Mouse (Mus musculus): ENCODE results near the gene Tomm7. TPM values are rescaled to one million over a fixed set of nuclear protein-coding genes. Genes with fewer than 3 reads are reported as not detected.

Tomm7 gene
- total and polyA plus RNA-seq, 3 experiments: 133 to 184 (median 142) TPM

DNA sequence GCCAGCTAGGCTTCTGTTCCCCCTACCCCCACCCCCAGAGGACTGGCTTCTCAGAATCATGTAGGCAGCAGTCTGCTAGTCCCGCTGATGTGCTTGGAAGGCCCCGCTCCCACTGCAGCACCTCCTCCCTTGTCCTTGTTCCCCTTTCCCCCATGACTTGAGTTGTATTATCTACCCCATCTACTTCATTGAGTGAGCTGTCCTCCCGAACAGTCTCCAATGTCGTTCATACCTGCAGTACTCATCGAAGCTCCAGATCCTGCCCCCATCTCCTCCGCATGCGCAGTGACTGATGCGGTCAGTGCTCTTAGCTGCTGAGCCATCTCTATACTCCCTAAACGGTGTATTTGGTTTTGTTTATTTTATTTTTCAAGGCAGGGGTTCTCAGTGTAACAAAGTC lies 17.8 kb upstream of the Tomm7 start:
- Histone ChIP-seq H3K9ac (ENCODE audit: insufficient read depth, low read depth) (no peak overlapping the region), H3K27ac (ENCODE audit: insufficient read depth, low read depth) (no peak overlapping the region), H3K36me3 (replicated peaks in 1 of 2; ENCODE audit: control insufficient read depth in 1 of 2, insufficient read depth in 1 of 2, low read length in 1 of 2) (peaks cover 28 to 63% of the 10 kb centered on the region in 2 experiments), H3K4me3 (replicated peaks in 1 of 3; ENCODE audit: low read depth in 2 of 3, low read length in 2 of 3, poor library complexity in 1 of 3) (no peak overlapping the region), H3K79me2 (replicated peaks; ENCODE audit: control insufficient read depth, extremely low read depth, insufficient read depth, poor library complexity, severe bottlenecking) (no peaks in the 10 kb centered on the region), H3K9me3 (replicated peaks; ENCODE audit: low read length) (no peaks in the 10 kb centered on the region), H3K27me3 (replicated peaks) (no peaks in the 10 kb centered on the region), H3K4me2 (ENCODE audit: insufficient read depth, low read depth, poor library complexity, severe bottlenecking) (no peak overlapping the region), H3K4me1 (ENCODE audit: control insufficient read depth in 1 of 2, insufficient read depth in 2 of 2) (peaks cover 3 to 57% of the 10 kb centered on the region in 2 experiments; a peak in 2 of 4 replicates)
- in situ Hi-C loops (cut with MboI; ENCODE audit: low pct_ligation_motif_present, low pct_unique_long_range_greater_than_20kb, low sequenced_read_pairs): loop anchor here (5.0 kb wide), 1 partner anchor 196 kb away; no protein-coding TSS in a partner anchor
- no peak for DNase-seq (ENCODE audit: extremely low read depth)
- dilution Hi-C loops (cut with MboI; ENCODE audit: extremely low pct_ligation_motif_present, extremely low pct_unique_long_range_greater_than_20kb, low sequenced_read_pairs): no loop called here
- TF ChIP-seq JUN (IDR thresholded peaks at IDR 0.05; ENCODE audit: insufficient read depth, low read depth, low read length) (no peak), ZC3H11A (IDR thresholded peaks at IDR 0.05; ENCODE audit: low read depth, low read length) (no peak), JUND (conservative IDR thresholded peaks at IDR 0.05; ENCODE audit: low read depth, low read length) (no peak), MAFK (IDR thresholded peaks at IDR 0.05; ENCODE audit: insufficient replicate concordance, low read length) (no peak)

DNA sequence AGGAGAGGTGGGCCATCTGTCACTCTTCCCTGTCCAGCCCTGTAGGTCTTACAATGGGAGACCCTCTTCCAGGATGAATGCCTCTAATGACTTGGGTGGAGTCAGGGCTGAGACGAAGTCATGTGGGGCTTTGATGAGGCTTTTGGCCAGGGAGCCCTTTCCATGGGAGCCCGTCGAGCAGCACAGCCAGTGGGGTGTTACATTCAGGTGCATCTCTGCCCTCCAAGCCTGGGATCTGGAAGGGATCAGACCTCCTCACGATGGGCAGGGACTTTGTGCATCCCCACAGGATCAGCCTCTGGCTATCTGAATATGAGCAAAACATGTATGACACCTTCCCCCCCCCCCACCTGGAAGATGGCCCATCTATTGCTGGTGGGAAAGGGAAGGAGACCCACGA lies 15.9 kb upstream of the Tomm7 start:
- no peak overlapping the region for H3K4me3 ChIP-seq (replicated peaks in 1 of 3; ENCODE audit: low read depth in 2 of 3, low read length in 2 of 3, poor library complexity in 1 of 3)
- H3K9me3 ChIP-seq (replicated peaks; ENCODE audit: low read length): no peaks in the 10 kb centered on the region
- dilution Hi-C loops (cut with MboI; ENCODE audit: extremely low pct_ligation_motif_present, extremely low pct_unique_long_range_greater_than_20kb, low sequenced_read_pairs): no loop called here
- H3K9ac ChIP-seq (ENCODE audit: insufficient read depth, low read depth): no peak overlapping the region
- DNase-seq (ENCODE audit: extremely low read depth): no peak
- no peak overlapping the region for H3K27ac ChIP-seq (ENCODE audit: insufficient read depth, low read depth)
- H3K4me1 ChIP-seq (ENCODE audit: control insufficient read depth in 1 of 2, insufficient read depth in 2 of 2): peaks cover 3 to 56% of the 10 kb centered on the region in 2 experiments; a peak in 2 of 4 replicates
- H3K79me2 ChIP-seq (replicated peaks; ENCODE audit: control insufficient read depth, extremely low read depth, insufficient read depth, poor library complexity, severe bottlenecking): no peaks in the 10 kb centered on the region
- no peak overlapping the region for H3K4me2 ChIP-seq (ENCODE audit: insufficient read depth, low read depth, poor library complexity, severe bottlenecking)
- TF ChIP-seq GABPA (IDR thresholded peaks at IDR 0.05; ENCODE audit: insufficient replicate concordance, low read depth, low read length): no peak
- in situ Hi-C loops (cut with MboI; ENCODE audit: low pct_ligation_motif_present, low pct_unique_long_range_greater_than_20kb, low sequenced_read_pairs): loop anchor here (5.0 to 10.0 kb wide), 2 partner anchors 197 to 305 kb away; partner anchors contain the start of gene Nupl2
- no peaks in the 10 kb centered on the region for H3K27me3 ChIP-seq (replicated peaks)
- H3K36me3 ChIP-seq (replicated peaks in 1 of 2; ENCODE audit: control insufficient read depth in 1 of 2, insufficient read depth in 1 of 2, low read length in 1 of 2): peaks cover 46 to 82% of the 10 kb centered on the region in 2 experiments

DNA sequence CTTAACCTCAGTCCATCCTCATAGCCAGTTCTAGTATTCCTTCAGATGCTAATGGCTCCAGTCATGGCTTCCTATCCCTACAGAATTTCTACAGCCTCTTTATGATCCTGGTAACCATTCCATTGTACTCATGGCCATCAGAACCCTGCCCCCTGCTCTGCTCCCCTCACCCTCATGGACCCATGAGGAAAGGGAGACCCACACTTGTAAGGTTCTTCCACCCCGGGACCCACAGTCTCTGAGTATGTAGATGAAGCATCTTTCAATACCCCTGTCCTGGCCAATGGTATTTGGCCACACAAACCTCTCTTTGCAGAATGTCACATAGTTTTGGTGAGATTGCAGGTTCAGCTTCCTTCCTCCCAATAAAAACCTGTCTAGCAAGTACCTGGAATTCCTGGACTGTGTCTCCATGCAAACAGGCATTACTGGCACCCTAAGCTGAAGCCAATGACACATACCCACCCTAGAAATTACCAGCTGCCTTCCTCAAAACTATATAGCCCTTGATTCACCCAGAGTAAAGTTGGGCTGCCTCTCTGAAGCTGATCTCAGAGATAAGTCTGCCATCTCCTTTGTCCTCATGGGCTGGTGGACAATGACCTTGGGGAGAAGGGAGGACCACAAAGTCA lies 15.2 kb upstream of the Tomm7 start:
- Histone ChIP-seq H3K9me3 (replicated peaks; ENCODE audit: low read length) (no peaks in the 10 kb centered on the region), H3K4me3 (replicated peaks in 1 of 3; ENCODE audit: low read depth in 2 of 3, low read length in 2 of 3, poor library complexity in 1 of 3) (no peak overlapping the region), H3K27me3 (replicated peaks) (no peaks in the 10 kb centered on the region), H3K4me1 (ENCODE audit: control insufficient read depth in 1 of 2, insufficient read depth in 2 of 2) (peaks cover 3 to 52% of the 10 kb centered on the region in 2 experiments; a peak in 2 of 4 replicates), H3K9ac (ENCODE audit: insufficient read depth, low read depth) (no peak overlapping the region), H3K36me3 (replicated peaks in 1 of 2; ENCODE audit: control insufficient read depth in 1 of 2, insufficient read depth in 1 of 2, low read length in 1 of 2) (peaks cover 52 to 84% of the 10 kb centered on the region in 2 experiments), H3K79me2 (replicated peaks; ENCODE audit: control insufficient read depth, extremely low read depth, insufficient read depth, poor library complexity, severe bottlenecking) (no peaks in the 10 kb centered on the region; the same call in 1 of the 2 replicates), H3K4me2 (ENCODE audit: insufficient read depth, low read depth, poor library complexity, severe bottlenecking) (no peak overlapping the region), H3K27ac (ENCODE audit: insufficient read depth, low read depth) (0 out of 2 replicates have a peak overlapping the region, but pooled peaks have one; percentile 7)
- in situ Hi-C loops (cut with MboI; ENCODE audit: low pct_ligation_motif_present, low pct_unique_long_range_greater_than_20kb, low sequenced_read_pairs) (loop anchor here (10.0 kb wide), 1 partner anchor 306 kb away; the partner anchor contains the start of gene Nupl2), dilution Hi-C loops (cut with MboI; ENCODE audit: extremely low pct_ligation_motif_present, extremely low pct_unique_long_range_greater_than_20kb, low sequenced_read_pairs) (no loop called here)
- no peak for DNase-seq (ENCODE audit: extremely low read depth)
- TF ChIP-seq RAD21 (IDR thresholded peaks at IDR 0.05; ENCODE audit: low read depth, low read length) (no peak), BHLHE40 (IDR thresholded peaks at IDR 0.05; ENCODE audit: low read depth, low read length) (no peak), UBTF (IDR thresholded peaks at IDR 0.05; ENCODE audit: low read depth, low read length) (no peak), USF2 (conservative IDR thresholded peaks at IDR 0.05; ENCODE audit: low read depth, low read length) (no peak), SIN3A (IDR thresholded peaks at IDR 0.05; ENCODE audit: low read length) (no peak), ETS1 (conservative IDR thresholded peaks at IDR 0.05; ENCODE audit: low read depth, low read length) (no peak), PAX5 (IDR thresholded peaks at IDR 0.05; ENCODE audit: low read length) (no peak), MAFK (IDR thresholded peaks at IDR 0.05; ENCODE audit: insufficient replicate concordance, low read length) (no peak), ELF1 (IDR thresholded peaks at IDR 0.05; ENCODE audit: low read depth, low read length) (no peak), TCF12 (IDR thresholded peaks at IDR 0.05; ENCODE audit: low read depth, low read length) (no peak), POLR2AphosphoS2 (IDR thresholded peaks at IDR 0.05; ENCODE audit: low read depth, low read length) (peak; percentile 92), EP300 (IDR thresholded peaks at IDR 0.05; ENCODE audit: low read length) (no peak), SMC3 (IDR thresholded peaks at IDR 0.05; ENCODE audit: low read depth, low read length) (no peak), ZC3H11A (IDR thresholded peaks at IDR 0.05; ENCODE audit: low read depth, low read length) (no peak), USF1 (IDR thresholded peaks at IDR 0.05; ENCODE audit: low read depth, low read length) (no peak), CHD2 (IDR thresholded peaks at IDR 0.05; ENCODE audit: low read length) (peak; percentile 12; the same call in 1 of the 2 replicates), MXI1 (IDR thresholded peaks at IDR 0.05; ENCODE audit: low read depth, low read length) (no peak)

Measured in CH12.LX (cell line).